Mouse (Mus musculus) CH12.LX (cell line): ENCODE data around the gene Trmt10a. TPM values are rescaled to one million over a fixed set of nuclear protein-coding genes. Genes with fewer than 3 reads are reported as not detected.

Source experiments
- DNase-seq: peaks from one replicate; pipeline ENCODE4 v3.0.0-alpha.2; 2013; ENCODE audit errors: extremely low read depth
- H3K27ac ChIP-seq: 2 replicates; pipeline ENCODE4 v1.5.1; 2012; ENCODE audit warnings: low read depth, mild to moderate bottlenecking, control low read depth, moderate library complexity; ENCODE audit not compliant: insufficient read depth
- H3K27me3 ChIP-seq: replicated peaks from 2 replicates; pipeline ENCODE3; 2012; ENCODE audit warnings: inconsistent platforms
- H3K36me3 ChIP-seq, 2 experiments: replicated peaks in 1 of 2; 2 replicates each; pipeline versions ENCODE3 to v1.6.1; 2012; ENCODE audit warnings: inconsistent platforms in 1 of 2, low read length in 1 of 2, mild to moderate bottlenecking in 1 of 2, mixed read lengths in 1 of 2, moderate library complexity in 1 of 2; ENCODE audit not compliant: control insufficient read depth in 1 of 2, insufficient read depth in 1 of 2
- H3K4me1 ChIP-seq, 2 experiments: 2 replicates each; pipeline ENCODE4 v1.6.1; 2012; ENCODE audit warnings: inconsistent platforms in 1 of 2, moderate library complexity in 1 of 2; ENCODE audit not compliant: insufficient read depth in 2 of 2, control insufficient read depth in 1 of 2
- H3K4me2 ChIP-seq: 2 replicates; pipeline ENCODE4 v1.6.1; 2012; ENCODE audit warnings: low read depth, mild to moderate bottlenecking, control low read depth; ENCODE audit not compliant: poor library complexity, insufficient read depth, severe bottlenecking
- H3K4me3 ChIP-seq, 3 experiments: fragments of 150-350 bp in 1 of 3; sonication (generic) in 1 of 3; replicated peaks in 1 of 3; 2 replicates each; pipeline versions ENCODE3 to v1.5.1; 2011 to 2012; ENCODE audit warnings: low read depth in 2 of 3, low read length in 2 of 3, mild to moderate bottlenecking in 2 of 3, moderate library complexity in 2 of 3, control low read depth in 1 of 3, improper control_type of control experiment in 1 of 3, inconsistent platforms in 1 of 3, mixed read lengths in 1 of 3; ENCODE audit not compliant: poor library complexity in 1 of 3
- H3K79me2 ChIP-seq: replicated peaks from 2 replicates; pipeline ENCODE4 v1.6.1; 2012; ENCODE audit warnings: mild to moderate bottlenecking, moderate library complexity; ENCODE audit not compliant: control insufficient read depth, poor library complexity, insufficient read depth, severe bottlenecking; ENCODE audit errors: extremely low read depth
- H3K9ac ChIP-seq: 2 replicates; pipeline ENCODE4 v1.6.1; 2012; ENCODE audit warnings: low read depth, mild to moderate bottlenecking, control low read depth, moderate library complexity; ENCODE audit not compliant: insufficient read depth
- H3K9me3 ChIP-seq: replicated peaks from 2 replicates; pipeline ENCODE3; 2012; ENCODE audit warnings: low read length, inconsistent platforms, mixed read lengths
- BHLHE40 ChIP-seq: IDR thresholded peaks from 2 replicates; pipeline ENCODE4 v1.6.1; 2011; ENCODE audit warnings: mild to moderate bottlenecking, low read depth, low read length, improper control_type of control experiment
- CHD1 ChIP-seq: IDR thresholded peaks from 2 replicates; pipeline ENCODE4 v1.6.1; 2012; ENCODE audit warnings: low read depth, low read length, improper control_type of control experiment, inconsistent platforms
- CTCF ChIP-seq, 2 experiments: IDR thresholded peaks in 1 of 2; conservative IDR thresholded peaks in 1 of 2; 2 replicates each; pipeline ENCODE4 v1.5.1; 2011 to 2012; ENCODE audit warnings: low read depth in 2 of 2, low read length in 2 of 2, improper control_type of control experiment in 1 of 2, inconsistent platforms in 1 of 2, mild to moderate bottlenecking in 1 of 2, moderate library complexity in 1 of 2
- E2F4 ChIP-seq: IDR thresholded peaks from 2 replicates; pipeline ENCODE4 v1.6.1; 2011; ENCODE audit warnings: low read depth, low read length, improper control_type of control experiment; ENCODE audit not compliant: insufficient replicate concordance
- ELF1 ChIP-seq: IDR thresholded peaks from 2 replicates; pipeline ENCODE4 v1.6.1; 2014; ENCODE audit warnings: low read depth, mild to moderate bottlenecking, inconsistent platforms, low read length, improper control_type of control experiment
- EP300 ChIP-seq: IDR thresholded peaks from 2 replicates; pipeline ENCODE4 v1.6.1; 2011; ENCODE audit warnings: low read length, improper control_type of control experiment
- ETS1 ChIP-seq: conservative IDR thresholded peaks from 2 replicates; pipeline ENCODE4 v1.6.1; 2012; ENCODE audit warnings: low read depth, mild to moderate bottlenecking, inconsistent platforms, low read length, improper control_type of control experiment, moderate library complexity
- GABPA ChIP-seq: IDR thresholded peaks from 2 replicates; pipeline ENCODE4 v1.6.1; 2012; ENCODE audit warnings: low read depth, low read length, improper control_type of control experiment, inconsistent platforms; ENCODE audit not compliant: insufficient replicate concordance
- IRF4 ChIP-seq: IDR thresholded peaks from 2 replicates; pipeline ENCODE4 v1.6.1; 2014; ENCODE audit warnings: low read depth, mild to moderate bottlenecking, inconsistent platforms, low read length, improper control_type of control experiment
- JUN ChIP-seq: IDR thresholded peaks from 2 replicates; pipeline ENCODE4 v1.6.1; 2011; ENCODE audit warnings: low read depth, mild to moderate bottlenecking, low read length, improper control_type of control experiment, moderate library complexity; ENCODE audit not compliant: insufficient read depth
- JUND ChIP-seq: conservative IDR thresholded peaks from 2 replicates; pipeline ENCODE4 v1.6.1; 2011; ENCODE audit warnings: low read depth, low read length, improper control_type of control experiment
- KAT2A ChIP-seq: IDR thresholded peaks from 2 replicates; pipeline ENCODE4 v1.6.1; 2012; ENCODE audit warnings: low read length, improper control_type of control experiment, inconsistent platforms; ENCODE audit not compliant: insufficient replicate concordance
- MAFK ChIP-seq: IDR thresholded peaks from 2 replicates; pipeline ENCODE4 v1.6.1; 2011; ENCODE audit warnings: low read length, improper control_type of control experiment; ENCODE audit not compliant: insufficient replicate concordance
- MAX ChIP-seq: IDR thresholded peaks from 2 replicates; pipeline ENCODE4 v1.6.1; 2011; ENCODE audit warnings: low read length, improper control_type of control experiment
- MAZ ChIP-seq: IDR thresholded peaks from 2 replicates; pipeline ENCODE4 v1.6.1; 2012; ENCODE audit warnings: low read depth, mild to moderate bottlenecking, inconsistent platforms, low read length, improper control_type of control experiment, moderate library complexity
- MEF2A ChIP-seq: IDR thresholded peaks from 2 replicates; pipeline ENCODE4 v1.6.1; 2014; ENCODE audit warnings: low read depth, mild to moderate bottlenecking, inconsistent platforms, low read length, improper control_type of control experiment, borderline replicate concordance
- MXI1 ChIP-seq: IDR thresholded peaks from 2 replicates; pipeline ENCODE4 v1.6.1; 2011; ENCODE audit warnings: mild to moderate bottlenecking, low read depth, low read length, improper control_type of control experiment
- MYC ChIP-seq: IDR thresholded peaks from 2 replicates; pipeline ENCODE4 v1.6.1; 2011; ENCODE audit warnings: low read depth, mild to moderate bottlenecking, improper control_type of control experiment, low read length
- NELFE ChIP-seq: IDR thresholded peaks from 2 replicates; pipeline ENCODE4 v1.6.1; 2011; ENCODE audit warnings: low read depth, low read length, improper control_type of control experiment
- NRF1 ChIP-seq: IDR thresholded peaks from 2 replicates; pipeline ENCODE4 v1.6.1; 2014; ENCODE audit warnings: low read depth, mild to moderate bottlenecking, inconsistent platforms, low read length, improper control_type of control experiment, moderate library complexity
- POLR2A ChIP-seq: IDR thresholded peaks from 2 replicates; pipeline ENCODE4 v1.6.1; 2011; ENCODE audit warnings: low read depth, mild to moderate bottlenecking, improper control_type of control experiment, low read length
- POLR2AphosphoS2 ChIP-seq: IDR thresholded peaks from 2 replicates; pipeline ENCODE4 v1.6.1; 2011; ENCODE audit warnings: low read depth, low read length, improper control_type of control experiment
- RAD21 ChIP-seq: IDR thresholded peaks from 2 replicates; pipeline ENCODE4 v1.6.1; 2011; ENCODE audit warnings: low read depth, mild to moderate bottlenecking, low read length, improper control_type of control experiment, moderate library complexity
- SIN3A ChIP-seq: IDR thresholded peaks from 2 replicates; pipeline ENCODE4 v1.6.1; 2012; ENCODE audit warnings: low read length, improper control_type of control experiment, inconsistent platforms
- SMC3 ChIP-seq: IDR thresholded peaks from 2 replicates; pipeline ENCODE4 v1.6.1; 2011; ENCODE audit warnings: low read depth, low read length, improper control_type of control experiment
- TCF12 ChIP-seq: IDR thresholded peaks from 2 replicates; pipeline ENCODE4 v1.6.1; 2014; ENCODE audit warnings: low read depth, mild to moderate bottlenecking, inconsistent platforms, low read length, improper control_type of control experiment
- ZC3H11A ChIP-seq: IDR thresholded peaks from 2 replicates; pipeline ENCODE4 v1.6.1; 2012; ENCODE audit warnings: low read depth, mild to moderate bottlenecking, inconsistent platforms, low read length, improper control_type of control experiment
- ZKSCAN1 ChIP-seq: IDR thresholded peaks from 2 replicates; pipeline ENCODE4 v1.6.1; 2012; ENCODE audit warnings: low read depth, inconsistent platforms, low read length, improper control_type of control experiment, borderline replicate concordance
- ZNF384 ChIP-seq: IDR thresholded peaks from 2 replicates; pipeline ENCODE4 v1.6.1; 2012; ENCODE audit warnings: low read depth, low read length, improper control_type of control experiment, inconsistent platforms
- dilution Hi-C: fragments of 300-500 bp; cut with MboI; formaldehyde crosslinking; loops from 2 replicates; pipeline ENCODE4 v1.14.3; 2020; ENCODE audit warnings: low sequenced_read_pairs; ENCODE audit not compliant: extremely low pct_unique_long_range_greater_than_20kb, extremely low pct_ligation_motif_present
- in situ Hi-C: fragments of 300-500 bp; cut with MboI; formaldehyde crosslinking; loops from 3 replicates; pipeline ENCODE4 v1.14.3; 2019; ENCODE audit warnings: low sequenced_read_pairs, low pct_ligation_motif_present, low pct_unique_long_range_greater_than_20kb, mixed read lengths
- polyA plus RNA-seq: library from polyadenylated mRNA; unstranded; fragments of >175 nt; gene quantifications from 2 replicates; pipeline ENCODE4 v1.2.1, GENCODE M21; 2012; ENCODE audit warnings: low read depth; ENCODE audit not compliant: insufficient read length
- total RNA-seq, 2 experiments: library from RNA; depleted of rRNA; stranded (reverse); fragments of 300-350 nt in 1 of 2; fragments of >200 nt in 1 of 2; gene quantifications; 2 replicates each; pipeline ENCODE4 v1.2.3; 2012 to 2014

Trmt10a gene
- total and polyA plus RNA-seq, 3 experiments = 31.6 to 65.7 (median 38.0) TPM

GRCm38 (mm10) chr3:138197556-138197955, 54.3 kb downstream of the Trmt10a start:
- H3K27ac ChIP-seq = no peak overlapping the region
- in situ Hi-C loops (loop anchor here (10.0 kb wide), 1 partner anchor 237 kb away; no protein-coding TSS in a partner anchor), dilution Hi-C loops (no loop called here)
- peak overlapping the region; percentile 94; the same call in 1 of the 2 replicates for H3K4me2 ChIP-seq
- no peak overlapping the region; the same call in 1 of the 2 replicates for H3K9ac ChIP-seq
- no peaks in the 10 kb centered on the region for H3K79me2 ChIP-seq
- no peak overlapping the region for H3K4me3 ChIP-seq
- peaks cover 9 to 16% of the 10 kb centered on the region in 2 experiments for H3K4me1 ChIP-seq
- H3K9me3 ChIP-seq = no peaks in the 10 kb centered on the region
- no peaks in the 10 kb centered on the region for H3K36me3 ChIP-seq
- DNase-seq = no peak
- TF ChIP-seq EP300 (no peak), NELFE (0 out of 2 replicates have a peak, but pooled peaks have one; percentile 9), GABPA (no peak), MAFK (no peak), ZNF384 (no peak), ELF1 (no peak), KAT2A (no peak), MAZ (no peak), CHD1 (peak; percentile 50; the same call in 1 of the 2 replicates), MYC (no peak), JUN (no peak), SMC3 (no peak), IRF4 (no peak), MEF2A (no peak), NRF1 (no peak), E2F4 (no peak)
- peaks cover 2% of the 10 kb centered on the region for H3K27me3 ChIP-seq

GRCm38 (mm10) chr3:138197973-138198721, 54.9 kb downstream of the Trmt10a start:
- Histone ChIP-seq H3K4me2 (peak overlapping the region; percentile 94), H3K9me3 (no peaks in the 10 kb centered on the region), H3K79me2 (no peaks in the 10 kb centered on the region), H3K9ac (no peak overlapping the region; the same call in 1 of the 2 replicates), H3K36me3 (no peaks in the 10 kb centered on the region), H3K27ac (no peak overlapping the region), H3K4me3 (peak overlapping the region in 1 of 3 experiments; percentile 39), H3K27me3 (peaks cover 2% of the 10 kb centered on the region), H3K4me1 (peaks cover 7 to 16% of the 10 kb centered on the region in 2 experiments)
- dilution Hi-C loops = no loop called here
- DNase-seq = peak; percentile 99
- in situ Hi-C loops = loop anchor here (10.0 kb wide), 1 partner anchor 237 kb away; no protein-coding TSS in a partner anchor
- TF ChIP-seq POLR2AphosphoS2 (no peak), ZC3H11A (peak; percentile 67), MXI1 (0 out of 2 replicates have a peak, but pooled peaks have one; percentile 19), NRF1 (0 out of 2 replicates have a peak, but pooled peaks have one; percentile 54), CHD1 (no peak), CTCF (conservative IDR thresholded peaks at IDR 0.05 in 1 of 2, IDR thresholded peaks at IDR 0.05 in 1 of 2; ENCODE audit: low read depth in 2 of 2, low read length in 2 of 2) (peak; percentile 96 to 99), EP300 (no peak), GABPA (no peak), ZKSCAN1 (no peak), ETS1 (no peak), JUND (0 out of 2 replicates have a peak, but pooled peaks have one; percentile 37), ZNF384 (no peak), RAD21 (no peak; the same call in none of the 2 replicates), E2F4 (0 out of 2 replicates have a peak, but pooled peaks have one; percentile 33), IRF4 (peak; percentile 36; the same call in 1 of the 2 replicates), MAX (no peak), SIN3A (no peak), POLR2A (no peak), MEF2A (peak; percentile 12; the same call in 1 of the 2 replicates), TCF12 (no peak; the same call in 1 of the 2 replicates), BHLHE40 (no peak)
